Mouse (Mus musculus) MEL (cell line): Measurements from ENCODE around the gene Akr1b7.

Experiments used
- BHLHE40 ChIP-seq: IDR thresholded peaks from 2 replicates; pipeline ENCODE4 v1.6.1; 2012; ENCODE audit warnings: low read depth, mild to moderate bottlenecking, inconsistent platforms, low read length, improper control_type of control experiment, borderline replicate concordance
- CTCF ChIP-seq, 3 experiments: IDR thresholded peaks in 2 of 3; conservative IDR thresholded peaks in 1 of 3; 2 replicates each; pipeline ENCODE4 v1.5.1; 2011 to 2012; ENCODE audit warnings: low read length in 3 of 3, low read depth in 2 of 3, mild to moderate bottlenecking in 2 of 3, improper control_type of control experiment in 1 of 3, inconsistent platforms in 1 of 3, mixed read lengths in 1 of 3, moderate library complexity in 1 of 3; ENCODE audit not compliant: control insufficient read depth in 1 of 3, insufficient read depth in 1 of 3, poor library complexity in 1 of 3, severe bottlenecking in 1 of 3
- EP300 ChIP-seq, 2 experiments: IDR thresholded peaks; 2 replicates each; pipeline ENCODE4 v1.6.1; 2011; ENCODE audit warnings: improper control_type of control experiment in 2 of 2, low read length in 2 of 2, low read depth in 1 of 2, mild to moderate bottlenecking in 1 of 2
- HCFC1 ChIP-seq: IDR thresholded peaks from 2 replicates; pipeline ENCODE4 v1.6.1; 2012; ENCODE audit warnings: low read depth, mild to moderate bottlenecking, inconsistent platforms, low read length, improper control_type of control experiment, moderate library complexity
- MAFK ChIP-seq: IDR thresholded peaks from 2 replicates; pipeline ENCODE4 v1.6.1; 2011; ENCODE audit warnings: low read depth, mild to moderate bottlenecking, low read length, improper control_type of control experiment, borderline replicate concordance
- MAX ChIP-seq: IDR thresholded peaks from 2 replicates; pipeline ENCODE4 v1.6.1; 2011; ENCODE audit warnings: low read length, improper control_type of control experiment
- MXI1 ChIP-seq: IDR thresholded peaks from 2 replicates; pipeline ENCODE4 v1.6.1; 2011; ENCODE audit warnings: mild to moderate bottlenecking, low read depth, low read length, improper control_type of control experiment
- POLR2A ChIP-seq, 2 experiments: IDR thresholded peaks; 2 replicates each; pipeline ENCODE4 v1.6.1; 2011 to 2012; ENCODE audit warnings: low read length in 2 of 2, mild to moderate bottlenecking in 2 of 2, control low read depth in 1 of 2, improper control_type of control experiment in 1 of 2, low read depth in 1 of 2, moderate library complexity in 1 of 2; ENCODE audit not compliant: control insufficient read depth in 1 of 2, insufficient read depth in 1 of 2, poor library complexity in 1 of 2
- RAD21 ChIP-seq: IDR thresholded peaks from 2 replicates; pipeline ENCODE4 v1.6.1; 2011; ENCODE audit warnings: mild to moderate bottlenecking, low read depth, low read length, improper control_type of control experiment
- UBTF ChIP-seq: IDR thresholded peaks from 2 replicates; pipeline ENCODE4 v1.6.1; 2012; ENCODE audit warnings: low read depth, mild to moderate bottlenecking, inconsistent platforms, low read length, improper control_type of control experiment, moderate library complexity, borderline replicate concordance; ENCODE audit not compliant: insufficient read depth
- USF1 ChIP-seq: IDR thresholded peaks from 2 replicates; pipeline ENCODE4 v1.6.1; 2014; ENCODE audit warnings: low read depth, mild to moderate bottlenecking, inconsistent platforms, low read length, improper control_type of control experiment, moderate library complexity

- peak; percentile 90 for TF ChIP-seq EP300 (IDR thresholded peaks at IDR 0.05; ENCODE audit: low read depth in 1 of 2, low read length in 2 of 2)
- peak; percentile 99 for TF ChIP-seq BHLHE40
- no peak; the same call in 1 of the 2 replicates for TF ChIP-seq HCFC1
- no peak for TF ChIP-seq UBTF
- TF ChIP-seq MAFK: peak; percentile 32; the same call in 1 of the 2 replicates
- TF ChIP-seq CTCF (IDR thresholded peaks at IDR 0.05 in 2 of 3, conservative IDR thresholded peaks at IDR 0.05 in 1 of 3; ENCODE audit: control insufficient read depth in 1 of 3, insufficient read depth in 1 of 3, low read depth in 2 of 3, low read length in 3 of 3, poor library complexity in 1 of 3, severe bottlenecking in 1 of 3): no peak
- no peak for TF ChIP-seq POLR2A (IDR thresholded peaks at IDR 0.05; ENCODE audit: control insufficient read depth in 1 of 2, insufficient read depth in 1 of 2, low read depth in 1 of 2, low read length in 2 of 2, poor library complexity in 1 of 2)
- peak; percentile 94 for TF ChIP-seq USF1
- TF ChIP-seq MAX: peak; percentile 90
- peak; percentile 88 for TF ChIP-seq MXI1
- no peak for TF ChIP-seq RAD21
These were observed 59.4 kb downstream of the Akr1b7 start for GRCm38 (mm10) chr6:34471434-34472110.
